Mouse (Mus musculus) hindbrain, embryonic 12.5 days (tissue): ENCODE data around the gene Nfia. TPM values are rescaled to one million over a fixed set of nuclear protein-coding genes. Genes with fewer than 3 reads are reported as not detected.

Source experiments
- polyA plus RNA-seq: library from polyadenylated mRNA; unstranded; fragments of >200 nt; fragmentation: Nextera tagmentation; extraction: Ambion mirVana; gene quantifications from 2 replicates; pipeline ENCODE4 v1.2.1, GENCODE M21; 2016

The Nfia gene
- polyA plus RNA-seq, 1 experiment from 2014 or later: 58.4 TPM

Other genes with a start within 250 kb of the Nfia start
- 28.0 and 28.2 TPM in 2 replicates for gene E130114P18Rik, start 5.3 kb downstream of the Nfia start, polyA plus RNA-seq